Mouse (Mus musculus): Measurements from ENCODE around the gene Gse1. TPM values are rescaled to one million over a fixed set of nuclear protein-coding genes. Genes with fewer than 3 reads are reported as not detected.

Gene Gse1
- polyA plus RNA-seq, 1 experiment from 2014 or later = 9.6 TPM

DNA sequence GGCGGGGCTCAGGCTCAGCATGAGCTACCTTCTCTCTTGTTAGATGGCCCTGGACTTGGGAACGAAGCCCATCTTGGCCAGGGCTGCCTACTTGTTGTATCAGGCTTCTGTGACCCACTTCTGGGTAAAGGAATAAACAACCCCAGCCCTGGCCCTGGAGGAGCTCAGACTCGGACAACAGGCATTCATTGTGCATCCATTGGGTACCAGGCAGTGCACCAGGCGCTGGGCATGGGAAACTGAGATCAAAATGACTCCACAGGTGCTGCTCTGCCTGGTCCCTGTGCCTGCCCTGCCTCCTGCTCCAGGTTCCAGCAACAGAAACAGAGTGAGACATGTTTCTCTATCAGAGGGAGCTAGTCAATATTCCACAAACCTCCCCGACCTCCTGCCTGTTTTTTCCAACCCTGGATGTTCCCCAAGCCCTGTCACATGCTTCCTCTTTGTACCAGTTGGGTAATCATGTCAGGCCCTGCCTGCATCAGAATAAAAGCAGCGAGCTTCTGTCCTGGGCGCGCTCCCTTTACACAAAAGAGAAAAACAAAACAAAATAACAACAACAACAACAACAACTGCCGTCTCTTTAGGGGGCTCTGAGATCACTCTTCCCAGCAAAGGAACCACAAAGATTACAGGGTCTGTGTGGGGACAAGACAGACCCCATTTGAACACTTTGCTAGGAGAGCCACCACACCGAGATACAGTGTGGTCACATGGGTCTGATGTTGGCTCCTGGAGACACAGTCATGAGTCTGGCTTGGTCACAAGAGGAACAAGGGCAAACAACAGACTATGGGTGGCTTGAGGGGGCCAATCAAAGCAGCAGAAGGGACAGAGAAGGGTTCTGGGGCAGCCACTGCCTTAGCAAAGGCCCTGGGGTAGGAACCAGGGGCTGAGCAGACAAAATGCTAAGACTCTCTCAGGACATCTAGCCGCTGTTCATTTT is 391.3 kb downstream of the Gse1 start:
- no peak overlapping the region for H3K4me2 ChIP-seq
- H3K4me1 ChIP-seq = peaks cover 19% of the 10 kb centered on the region; the same call in 1 of the 2 replicates
- H3K36me3 ChIP-seq = no peaks in the 10 kb centered on the region
- H3K9me3 ChIP-seq = no peaks in the 10 kb centered on the region
- no peak overlapping the region for H3K27ac ChIP-seq
- H3K27me3 ChIP-seq = no peaks in the 10 kb centered on the region
- 67% methylated on average over 11 of the region's 11 CpGs for WGBS
- no peak for ATAC-seq (ENCODE audit: borderline replicate concordance, extremely low read depth, low FRiP score, low TSS enrichment)
- no peak overlapping the region for H3K4me3 ChIP-seq
- no peak overlapping the region for H3K9ac ChIP-seq

GRCm38 (mm10) chr8:120620441-120620840 is 392.2 kb downstream of the Gse1 start:
- H3K27me3 ChIP-seq = no peaks in the 10 kb centered on the region
- H3K9ac ChIP-seq = no peak overlapping the region
- no peaks in the 10 kb centered on the region for H3K36me3 ChIP-seq
- peaks cover 19% of the 10 kb centered on the region; the same call in 1 of the 2 replicates for H3K4me1 ChIP-seq
- H3K4me2 ChIP-seq = no peak overlapping the region
- H3K27ac ChIP-seq = no peak overlapping the region
- H3K9me3 ChIP-seq = no peaks in the 10 kb centered on the region
- H3K4me3 ChIP-seq = no peak overlapping the region
- no peak for ATAC-seq (ENCODE audit: borderline replicate concordance, extremely low read depth, low FRiP score, low TSS enrichment)
- 35% methylated on average over 7 of the region's 7 CpGs for WGBS

- H3K9me3 ChIP-seq = no peaks in the 10 kb centered on the region
- no peak for ATAC-seq (ENCODE audit: borderline replicate concordance, extremely low read depth, low FRiP score, low TSS enrichment)
- H3K4me3 ChIP-seq = no peak overlapping the region
- no peak overlapping the region for H3K9ac ChIP-seq
- no peaks in the 10 kb centered on the region for H3K27me3 ChIP-seq
- no peak overlapping the region for H3K4me2 ChIP-seq
- H3K27ac ChIP-seq = no peak overlapping the region
- H3K4me1 ChIP-seq = peaks cover 19% of the 10 kb centered on the region; the same call in 1 of the 2 replicates
- 59% methylated on average over 14 of the region's 14 CpGs for WGBS
- no peaks in the 10 kb centered on the region for H3K36me3 ChIP-seq
Measured at GRCm38 (mm10) chr8:120622161-120622560, 393.9 kb downstream of the Gse1 start.

DNA sequence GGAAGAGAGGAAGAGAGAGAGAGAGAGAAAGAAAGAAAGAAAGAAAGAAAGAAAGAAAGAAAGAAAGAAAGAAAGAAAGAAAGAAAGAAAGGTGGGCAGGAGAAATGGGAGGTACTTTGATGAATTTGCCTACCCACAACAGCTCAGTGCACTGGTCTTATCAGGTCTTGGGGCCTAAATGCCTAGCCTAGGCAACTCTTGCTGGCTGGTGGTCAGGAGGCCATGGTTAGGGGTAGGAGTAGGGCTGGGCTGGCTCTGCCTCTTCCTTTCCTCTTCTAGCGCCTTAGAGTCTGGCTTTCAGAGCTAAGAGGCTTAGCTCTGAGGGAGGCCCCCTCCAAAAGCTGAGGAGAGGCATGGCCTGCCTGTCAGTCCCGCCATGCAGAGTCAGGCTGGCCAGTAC is 395.4 kb downstream of the Gse1 start:
- 54% methylated on average over 2 of the region's 2 CpGs for WGBS
- no peaks in the 10 kb centered on the region for H3K9me3 ChIP-seq

DNA sequence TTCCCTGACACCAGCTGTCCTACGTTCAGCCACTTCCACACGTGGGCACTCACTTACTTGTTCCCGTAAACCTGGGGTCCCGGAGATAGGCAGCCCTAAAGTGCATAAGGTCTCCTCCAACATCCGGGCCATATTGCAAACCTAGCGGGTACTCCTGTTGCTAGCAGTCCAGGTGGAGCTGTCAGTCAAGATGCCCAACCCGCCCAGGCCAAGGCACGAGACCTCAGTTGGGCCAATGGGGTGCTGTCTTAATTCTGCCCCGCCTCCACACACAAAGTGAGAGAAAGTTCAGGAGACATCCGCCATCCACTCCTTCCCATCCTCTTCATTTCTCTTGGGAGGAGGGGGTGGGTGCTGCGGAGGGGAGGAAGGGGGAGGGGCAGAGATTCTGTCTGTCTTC is 398.2 kb downstream of the Gse1 start:
- no peak overlapping the region for H3K27ac ChIP-seq
- no peak overlapping the region for H3K9ac ChIP-seq
- no peaks in the 10 kb centered on the region for H3K36me3 ChIP-seq
- no peak for ATAC-seq (ENCODE audit: borderline replicate concordance, extremely low read depth, low FRiP score, low TSS enrichment)
- no peak overlapping the region for H3K4me2 ChIP-seq
- 53% methylated on average over 11 of the region's 11 CpGs for WGBS
- no peaks in the 10 kb centered on the region for H3K9me3 ChIP-seq
- peaks cover 13% of the 10 kb centered on the region for H3K4me1 ChIP-seq
- H3K27me3 ChIP-seq = no peaks in the 10 kb centered on the region
- no peak overlapping the region for H3K4me3 ChIP-seq

More for the DNA sequence above, 395.4 kb downstream of the Gse1 start:
- H3K4me2 ChIP-seq = no peak overlapping the region
- H3K27ac ChIP-seq = no peak overlapping the region
- ATAC-seq (ENCODE audit: borderline replicate concordance, extremely low read depth, low FRiP score, low TSS enrichment) = no peak
- no peak overlapping the region for H3K9ac ChIP-seq
- H3K36me3 ChIP-seq = no peaks in the 10 kb centered on the region
- no peaks in the 10 kb centered on the region for H3K27me3 ChIP-seq
- no peak overlapping the region for H3K4me3 ChIP-seq
- peaks cover 16% of the 10 kb centered on the region; the same call in 1 of the 2 replicates for H3K4me1 ChIP-seq

- no peak for ATAC-seq (ENCODE audit: borderline replicate concordance, extremely low read depth, low FRiP score, low TSS enrichment)
- H3K4me3 ChIP-seq = no peak overlapping the region
- H3K36me3 ChIP-seq = no peaks in the 10 kb centered on the region
- no peaks in the 10 kb centered on the region; the same call in 1 of the 2 replicates for H3K27me3 ChIP-seq
- H3K27ac ChIP-seq = no peak overlapping the region
- WGBS = 82% methylated on average over 5 of the region's 5 CpGs
- no peak overlapping the region for H3K4me2 ChIP-seq
- no peak overlapping the region for H3K9ac ChIP-seq
- H3K4me1 ChIP-seq = peaks cover 13% of the 10 kb centered on the region
- H3K9me3 ChIP-seq = no peaks in the 10 kb centered on the region
Measured at GRCm38 (mm10) chr8:120627298-120627697, 399.0 kb downstream of the Gse1 start.

- Histone ChIP-seq H3K9ac (no peak overlapping the region), H3K36me3 (no peaks in the 10 kb centered on the region), H3K9me3 (no peaks in the 10 kb centered on the region), H3K27ac (peak overlapping the region; percentile 49), H3K27me3 (peaks cover 24% of the 10 kb centered on the region), H3K4me2 (no peak overlapping the region), H3K4me3 (no peak overlapping the region), H3K4me1 (peaks cover 21% of the 10 kb centered on the region)
- WGBS = 28% methylated on average over 5 of the region's 5 CpGs
- peak; percentile 31; the same call in 1 of the 2 replicates for ATAC-seq (ENCODE audit: borderline replicate concordance, extremely low read depth, low FRiP score, low TSS enrichment)
Measured at GRCm38 (mm10) chr8:120630031-120630430, 401.8 kb downstream of the Gse1 start.

DNA sequence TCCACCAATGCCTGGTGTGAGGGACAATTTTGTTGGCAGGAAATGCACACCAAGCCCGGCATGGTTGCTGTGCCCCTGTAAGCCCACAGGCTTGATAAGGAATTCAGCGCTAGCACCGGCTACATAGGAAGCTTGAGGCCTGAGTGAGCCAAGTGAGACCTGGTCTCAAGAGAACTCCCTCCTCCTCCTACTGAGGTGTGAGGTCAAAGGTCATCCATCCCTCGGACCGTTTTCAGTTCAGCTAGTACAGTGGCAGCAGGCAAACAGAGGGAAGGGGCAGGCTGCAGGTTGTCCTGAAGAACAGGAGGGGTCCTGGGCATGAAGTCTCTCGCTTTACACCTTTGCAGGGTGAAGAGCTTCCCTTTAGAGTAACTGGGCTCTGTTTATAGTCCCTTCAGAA is 402.6 kb downstream of the Gse1 start:
- Histone ChIP-seq H3K4me1 (peaks cover 21% of the 10 kb centered on the region), H3K4me3 (no peak overlapping the region), H3K9ac (no peak overlapping the region), H3K9me3 (no peaks in the 10 kb centered on the region), H3K27ac (no peak overlapping the region), H3K4me2 (no peak overlapping the region), H3K27me3 (peaks cover 28% of the 10 kb centered on the region), H3K36me3 (no peaks in the 10 kb centered on the region)
- 41% methylated on average over 6 of the region's 6 CpGs for WGBS
- no peak for ATAC-seq (ENCODE audit: borderline replicate concordance, extremely low read depth, low FRiP score, low TSS enrichment)

Small RNA genes lying within 50 kb of the gene (microRNA-seq; reads per million reads assigned to microRNA genes)
- gene Gm22715 = not detected
- not detected for gene Mir7687

Other genes with a start within 250 kb of the Gse1 start
- gene Crispld2, start 236.0 kb upstream of the Gse1 start, polyA plus RNA-seq (2015; fragmentation: Nextera tagmentation; extraction: Ambion mirVana) = 9.2 and 10.0 TPM in 2 replicates
- 38.3 and 40.0 TPM in 2 replicates for gene Zdhhc7, start 127.0 kb upstream of the Gse1 start, polyA plus RNA-seq (2015; fragmentation: Nextera tagmentation; extraction: Ambion mirVana)
- 7.4 and 8.0 TPM in 2 replicates for gene 6430548M08Rik, start 114.3 kb upstream of the Gse1 start, polyA plus RNA-seq (2015; fragmentation: Nextera tagmentation; extraction: Ambion mirVana)
- gene Fam92b, start 51.0 kb upstream of the Gse1 start, polyA plus RNA-seq (2015; fragmentation: Nextera tagmentation; extraction: Ambion mirVana) = 1.1 and 1.4 TPM in 2 replicates

Measured in lung, embryonic 15.5 days (tissue).